Mouse (Mus musculus): ENCODE measurements around the gene Acy3. TPM values are rescaled to one million over a fixed set of nuclear protein-coding genes. Genes with fewer than 3 reads are reported as not detected.

Acy3 gene
- total and polyA plus RNA-seq, 3 experiments = 5.9 to 12.1 TPM; not detected in 1

- no peaks in the 10 kb centered on the region for H3K36me3 ChIP-seq (ENCODE audit: control insufficient read depth in 1 of 2, insufficient read depth in 2 of 2, low read length in 2 of 2)
- no peak overlapping the region for H3K9ac ChIP-seq (ENCODE audit: control insufficient read depth, low read depth, low read length, poor library complexity, severe bottlenecking)
- TF ChIP-seq SIN3A (IDR thresholded peaks at IDR 0.05; ENCODE audit: low read length) = no peak
- TF ChIP-seq MAX (IDR thresholded peaks at IDR 0.05; ENCODE audit: low read length) = no peak
- TF ChIP-seq ZKSCAN1 (IDR thresholded peaks at IDR 0.05; ENCODE audit: low read depth, low read length) = no peak
- no peak for TF ChIP-seq MXI1 (IDR thresholded peaks at IDR 0.05; ENCODE audit: low read depth, low read length)
- TF ChIP-seq POLR2AphosphoS2 (IDR thresholded peaks at IDR 0.05; ENCODE audit: low read length) = no peak
- no peak for TF ChIP-seq ZC3H11A (IDR thresholded peaks at IDR 0.05; ENCODE audit: low read depth, low read length)
- TF ChIP-seq JUND (IDR thresholded peaks at IDR 0.05; ENCODE audit: low read depth, low read length) = no peak
- no peak for TF ChIP-seq RAD21 (IDR thresholded peaks at IDR 0.05; ENCODE audit: low read depth, low read length)
- no peak for TF ChIP-seq GATA1 (IDR thresholded peaks at IDR 0.05; ENCODE audit: low read depth, low read length)
- no peaks in the 10 kb centered on the region for H3K27me3 ChIP-seq (ENCODE audit: control insufficient read depth in 1 of 2, insufficient read depth in 2 of 2, low read length in 2 of 2)
- no peaks in the 10 kb centered on the region for H3K9me3 ChIP-seq (replicated peaks; ENCODE audit: insufficient read depth, low read length)
- H3K4me1 ChIP-seq (ENCODE audit: control insufficient read depth in 1 of 2, insufficient read depth in 2 of 2, low read length in 2 of 2) = no peaks in the 10 kb centered on the region
- no peak overlapping the region for H3K27ac ChIP-seq (ENCODE audit: control insufficient read depth, low read depth, low read length)
- no peaks in the 10 kb centered on the region for H3K79me2 ChIP-seq (ENCODE audit: control insufficient read depth, insufficient read depth, low read length, poor library complexity)
- no peak for DNase-seq (ENCODE audit: low read depth, low spot score)
- no peak overlapping the region for H3K4me3 ChIP-seq (ENCODE audit: control insufficient read depth in 1 of 2, insufficient read depth in 1 of 2, low read depth in 2 of 2, low read length in 2 of 2)
Observed at GRCm38 (mm10) chr19:4027576-4027975, 41.2 kb downstream of the Acy3 start.

- H3K4me1 ChIP-seq (ENCODE audit: control insufficient read depth in 1 of 2, insufficient read depth in 2 of 2, low read length in 2 of 2) = peaks cover 0 to 8% of the 10 kb centered on the region in 2 experiments; a peak in 2 of 4 replicates
- no peak overlapping the region for H3K4me3 ChIP-seq (ENCODE audit: control insufficient read depth in 1 of 2, insufficient read depth in 1 of 2, low read depth in 2 of 2, low read length in 2 of 2)
- no peak for DNase-seq (ENCODE audit: low read depth, low spot score)
- TF ChIP-seq TCF12 (IDR thresholded peaks at IDR 0.05; ENCODE audit: low read depth, low read length) (no peak), JUND (IDR thresholded peaks at IDR 0.05; ENCODE audit: low read depth, low read length) (no peak), MXI1 (IDR thresholded peaks at IDR 0.05; ENCODE audit: low read depth, low read length) (no peak), ZNF384 (IDR thresholded peaks at IDR 0.05; ENCODE audit: low read depth, low read length) (no peak), MYC (IDR thresholded peaks at IDR 0.05; ENCODE audit: low read depth, low read length) (no peak), POLR2AphosphoS5 (IDR thresholded peaks at IDR 0.05; ENCODE audit: borderline replicate concordance, low read depth, low read length) (no peak), MAFK (IDR thresholded peaks at IDR 0.05; ENCODE audit: borderline replicate concordance, low read depth, low read length) (no peak), MAZ (IDR thresholded peaks at IDR 0.05; ENCODE audit: low read depth, low read length) (no peak), RAD21 (IDR thresholded peaks at IDR 0.05; ENCODE audit: low read depth, low read length) (no peak), POLR2A (IDR thresholded peaks at IDR 0.05; ENCODE audit: control insufficient read depth in 1 of 2, insufficient read depth in 1 of 2, low read depth in 1 of 2, low read length in 2 of 2, poor library complexity in 1 of 2) (no peak), ZKSCAN1 (IDR thresholded peaks at IDR 0.05; ENCODE audit: low read depth, low read length) (no peak), KAT2A (conservative IDR thresholded peaks at IDR 0.05; ENCODE audit: low read depth, low read length) (no peak), ZC3H11A (IDR thresholded peaks at IDR 0.05; ENCODE audit: low read depth, low read length) (no peak), ELF1 (IDR thresholded peaks at IDR 0.05; ENCODE audit: low read depth, low read length) (no peak), USF2 (IDR thresholded peaks at IDR 0.05; ENCODE audit: borderline replicate concordance in 1 of 2, insufficient read depth in 1 of 2, low read depth in 1 of 2, low read length in 2 of 2) (no peak), SMC3 (IDR thresholded peaks at IDR 0.05; ENCODE audit: low read depth, low read length) (no peak), RCOR1 (IDR thresholded peaks at IDR 0.05; ENCODE audit: low read depth, low read length) (no peak)
- H3K27me3 ChIP-seq (ENCODE audit: control insufficient read depth in 1 of 2, insufficient read depth in 2 of 2, low read length in 2 of 2) = no peaks in the 10 kb centered on the region
- no peaks in the 10 kb centered on the region for H3K9me3 ChIP-seq (replicated peaks; ENCODE audit: insufficient read depth, low read length)
- H3K27ac ChIP-seq (ENCODE audit: control insufficient read depth, low read depth, low read length) = no peak overlapping the region
- H3K79me2 ChIP-seq (ENCODE audit: control insufficient read depth, insufficient read depth, low read length, poor library complexity) = peaks cover 4% of the 10 kb centered on the region
- H3K36me3 ChIP-seq (ENCODE audit: control insufficient read depth in 1 of 2, insufficient read depth in 2 of 2, low read length in 2 of 2) = peaks cover 0 to 2% of the 10 kb centered on the region in 2 experiments; a peak in 1 of 4 replicates
- no peak overlapping the region for H3K9ac ChIP-seq (ENCODE audit: control insufficient read depth, low read depth, low read length, poor library complexity, severe bottlenecking)
Observed at GRCm38 (mm10) chr19:4032668-4033067, 46.3 kb downstream of the Acy3 start.

Measured in MEL (cell line).